Mouse (Mus musculus) heart, embryonic 14.5 days (tissue): Measurements from ENCODE around the gene Sh3pxd2a. TPM values are rescaled to one million over a fixed set of nuclear protein-coding genes. Genes with fewer than 3 reads are reported as not detected.

Source experiments
- ATAC-seq: fragments of 200-750 bp; cut with Nextera tagmentation; 2 replicates; pipeline ENCODE4 v1.8.0; 2017; ENCODE audit warnings: low read depth, moderate TSS enrichment; ENCODE audit not compliant: insufficient number of reproducible peaks, insufficient read depth, low FRiP score
- H3K27ac ChIP-seq, 2 experiments: fragments of 200-500 bp in 1 of 2; fragments of 300-500 bp in 1 of 2; sonication (generic) in 1 of 2; replicated peaks in 1 of 2; 2 replicates each; pipeline ENCODE4 v1.5.1; 2012 to 2014; ENCODE audit warnings: low read depth in 2 of 2, low read length in 2 of 2, control low read depth in 1 of 2, mild to moderate bottlenecking in 1 of 2, mixed read lengths in 1 of 2; ENCODE audit not compliant: control insufficient read depth in 1 of 2, insufficient read depth in 1 of 2
- H3K27me3 ChIP-seq: fragments of 300-500 bp; sonication (generic); 2 replicates; pipeline ENCODE4 v1.6.1; 2014; ENCODE audit warnings: mild to moderate bottlenecking, low read length, control low read depth; ENCODE audit not compliant: control insufficient read depth, insufficient read depth
- H3K36me3 ChIP-seq: fragments of 300-500 bp; sonication (generic); 2 replicates; pipeline ENCODE4 v1.6.1; 2014; ENCODE audit warnings: mild to moderate bottlenecking, control low read depth, low read length, mixed read lengths; ENCODE audit not compliant: control insufficient read depth, insufficient read depth
- H3K4me1 ChIP-seq, 2 experiments: fragments of 200-500 bp in 1 of 2; fragments of 300-500 bp in 1 of 2; sonication (generic) in 1 of 2; 2 replicates each; pipeline ENCODE4 v1.6.1; 2012 to 2014; ENCODE audit warnings: low read length in 2 of 2, control low read depth in 1 of 2, mixed read lengths in 1 of 2; ENCODE audit not compliant: control insufficient read depth in 2 of 2, insufficient read depth in 2 of 2
- H3K4me2 ChIP-seq: fragments of 300-500 bp; sonication (generic); 2 replicates; pipeline ENCODE4 v1.6.1; 2014; ENCODE audit warnings: mild to moderate bottlenecking, low read length
- H3K4me3 ChIP-seq, 2 experiments: fragments of 200-500 bp in 1 of 2; fragments of 300-500 bp in 1 of 2; sonication (generic) in 1 of 2; 2 replicates each; pipeline ENCODE4 v1.5.1; 2012 to 2014; ENCODE audit warnings: low read length in 2 of 2, mild to moderate bottlenecking in 2 of 2, control low read depth in 1 of 2, low read depth in 1 of 2, moderate library complexity in 1 of 2; ENCODE audit not compliant: control insufficient read depth in 1 of 2, insufficient read depth in 1 of 2
- H3K9ac ChIP-seq: fragments of 300-500 bp; sonication (generic); 2 replicates; pipeline ENCODE4 v1.6.1; 2014; ENCODE audit warnings: mild to moderate bottlenecking, low read length
- H3K9me3 ChIP-seq: fragments of 300-500 bp; sonication (generic); 2 replicates; pipeline ENCODE4 v1.6.1; 2016; ENCODE audit warnings: low read length, control low read depth; ENCODE audit not compliant: control insufficient read depth
- WGBS: fragments of 180-500 bp; shearing (Covaris S2); extraction: QIAGEN DNeasy Blood & Tissue Kit; methylation state at CpG from one replicate; pipeline ENCODE4 v1.1.7; 2014; 5-methylcytosine and 5-hydroxymethylcytosine counted together
- polyA plus RNA-seq: library from polyadenylated mRNA; unstranded; fragments of >200 nt; fragmentation: Nextera tagmentation; extraction: Ambion mirVana; gene quantifications from 2 replicates; pipeline ENCODE4 v1.2.1, GENCODE M21; 2014

Gene Sh3pxd2a
- polyA plus RNA-seq, 1 experiment from 2014 or later: 9.7 TPM

- H3K9me3 ChIP-seq: no peaks in the 10 kb centered on the region
- WGBS: 72% methylated on average over 6 of the region's 6 CpGs
- no peak overlapping the region for H3K27ac ChIP-seq
- no peak overlapping the region for H3K9ac ChIP-seq
- H3K4me3 ChIP-seq: no peak overlapping the region
- H3K4me2 ChIP-seq: no peak overlapping the region
- H3K27me3 ChIP-seq: no peaks in the 10 kb centered on the region
- peaks cover 70 to 90% of the 10 kb centered on the region in 2 experiments for H3K4me1 ChIP-seq
- 0 out of 2 replicates have a peak, but pooled peaks cover 3% of the 10 kb centered on the region for H3K36me3 ChIP-seq
- no peak for ATAC-seq
Observed at GRCm38 (mm10) chr19:47442294-47442627, 21.9 kb downstream of the Sh3pxd2a start.

- Histone ChIP-seq H3K27ac (no peak overlapping the region; a peak in 1 of 4 replicates), H3K27me3 (no peaks in the 10 kb centered on the region), H3K9me3 (no peaks in the 10 kb centered on the region), H3K4me2 (no peak overlapping the region), H3K4me3 (no peak overlapping the region), H3K9ac (no peak overlapping the region), H3K36me3 (0 out of 2 replicates have a peak, but pooled peaks cover 3% of the 10 kb centered on the region), H3K4me1 (peaks cover 66 to 86% of the 10 kb centered on the region in 2 experiments)
- WGBS: 79% methylated on average over 17 of the region's 17 CpGs
- ATAC-seq: no peak
Observed at GRCm38 (mm10) chr19:47441541-47442293, 22.5 kb downstream of the Sh3pxd2a start.

GRCm38 (mm10) chr19:47440967-47441366 is 23.2 kb downstream of the Sh3pxd2a start:
- H3K9ac ChIP-seq: no peak overlapping the region
- ATAC-seq: no peak
- peaks cover 60 to 86% of the 10 kb centered on the region in 2 experiments for H3K4me1 ChIP-seq
- no peaks in the 10 kb centered on the region for H3K9me3 ChIP-seq
- H3K4me2 ChIP-seq: no peak overlapping the region
- H3K27ac ChIP-seq: no peak overlapping the region
- WGBS: 79% methylated on average over 4 of the region's 4 CpGs
- H3K27me3 ChIP-seq: no peaks in the 10 kb centered on the region
- H3K36me3 ChIP-seq: 0 out of 2 replicates have a peak, but pooled peaks cover 3% of the 10 kb centered on the region
- no peak overlapping the region for H3K4me3 ChIP-seq

- no peaks in the 10 kb centered on the region for H3K9me3 ChIP-seq
- H3K4me3 ChIP-seq: no peak overlapping the region
- no peaks in the 10 kb centered on the region for H3K27me3 ChIP-seq
- no peak overlapping the region for H3K27ac ChIP-seq
- H3K9ac ChIP-seq: no peak overlapping the region
- no peak for ATAC-seq
- H3K4me2 ChIP-seq: no peak overlapping the region
- H3K36me3 ChIP-seq: 0 out of 2 replicates have a peak, but pooled peaks cover 4% of the 10 kb centered on the region
- WGBS: 88% methylated on average over 7 of the region's 7 CpGs
- H3K4me1 ChIP-seq: peaks cover 58 to 80% of the 10 kb centered on the region in 2 experiments
Observed at GRCm38 (mm10) chr19:47440435-47440803, 23.8 kb downstream of the Sh3pxd2a start.

GRCm38 (mm10) chr19:47439726-47440434 is 24.3 kb downstream of the Sh3pxd2a start:
- H3K4me1 ChIP-seq: peaks cover 54 to 76% of the 10 kb centered on the region in 2 experiments
- peaks cover 9% of the 10 kb centered on the region; the same call in 1 of the 2 replicates for H3K36me3 ChIP-seq
- WGBS: 80% methylated on average over 9 of the region's 9 CpGs
- H3K27ac ChIP-seq: no peak overlapping the region
- no peak overlapping the region for H3K9ac ChIP-seq
- ATAC-seq: no peak
- no peaks in the 10 kb centered on the region for H3K9me3 ChIP-seq
- no peak overlapping the region for H3K4me3 ChIP-seq
- H3K4me2 ChIP-seq: no peak overlapping the region
- H3K27me3 ChIP-seq: no peaks in the 10 kb centered on the region

GRCm38 (mm10) chr19:47438445-47438844 is 25.8 kb downstream of the Sh3pxd2a start:
- WGBS: 9% methylated on average over 5 of the region's 5 CpGs
- ATAC-seq: peak; percentile 85
- peaks cover 51 to 62% of the 10 kb centered on the region in 2 experiments for H3K4me1 ChIP-seq
- H3K4me2 ChIP-seq: peak overlapping the region; percentile 8; the same call in 1 of the 2 replicates
- peak overlapping the region; percentile 62 to 75 for H3K27ac ChIP-seq
- H3K36me3 ChIP-seq: peaks cover 9% of the 10 kb centered on the region; the same call in 1 of the 2 replicates
- H3K9ac ChIP-seq: no peak overlapping the region
- H3K27me3 ChIP-seq: no peaks in the 10 kb centered on the region
- no peak overlapping the region for H3K4me3 ChIP-seq
- no peaks in the 10 kb centered on the region for H3K9me3 ChIP-seq

- no peak for ATAC-seq
- 88% methylated on average over 4 of the region's 4 CpGs for WGBS
- H3K4me1 ChIP-seq: peaks cover 48 to 58% of the 10 kb centered on the region in 2 experiments
Observed at GRCm38 (mm10) chr19:47437040-47437439, 27.2 kb downstream of the Sh3pxd2a start.

More at GRCm38 (mm10) chr19:47437040-47437439, 27.2 kb downstream of the Sh3pxd2a start:
- Histone ChIP-seq H3K36me3 (peaks cover 9% of the 10 kb centered on the region; the same call in 1 of the 2 replicates), H3K4me2 (no peak overlapping the region), H3K4me3 (no peak overlapping the region), H3K9me3 (no peaks in the 10 kb centered on the region), H3K27ac (no peak overlapping the region), H3K9ac (no peak overlapping the region), H3K27me3 (no peaks in the 10 kb centered on the region)
